Mouse (Mus musculus): Measurements from ENCODE around the gene Ltbp3. TPM values are rescaled to one million over a fixed set of nuclear protein-coding genes. Genes with fewer than 3 reads are reported as not detected.

The Ltbp3 gene
- polyA plus RNA-seq (2012; rRNA removed): 18.4 and 19.9 TPM in 2 replicates

- no peak for DNase-seq (ENCODE audit: low read depth, low spot score)
- 47% methylated on average over 14 of the region's 14 CpGs for WGBS
Observed at GRCm38 (mm10) chr19:5740320-5741317, at the start of gene Ltbp3. Gene Ltbp3 (plus strand): TSS chr19:5740904.

GRCm38 (mm10) chr19:5691601-5692000, 49.1 kb upstream of the Ltbp3 start:
- WGBS: 64% methylated on average over 5 of the region's 5 CpGs

GRCm38 (mm10) chr19:5692086-5692912, 48.4 kb upstream of the Ltbp3 start:
- WGBS: 63% methylated on average over 10 of the region's 10 CpGs
- DNase-seq (ENCODE audit: low read depth, low spot score): no peak

More at GRCm38 (mm10) chr19:5691601-5692000, 49.1 kb upstream of the Ltbp3 start:
- DNase-seq (ENCODE audit: low read depth, low spot score): no peak

GRCm38 (mm10) chr19:5692913-5693396, 47.7 kb upstream of the Ltbp3 start:
- no peak for DNase-seq (ENCODE audit: low read depth, low spot score)
- 61% methylated on average over 10 of the region's 10 CpGs for WGBS

- DNase-seq (ENCODE audit: low read depth, low spot score): no peak
- WGBS: 78% methylated on average over 6 of the region's 6 CpGs
Observed at GRCm38 (mm10) chr19:5693801-5694200, 46.9 kb upstream of the Ltbp3 start.

GRCm38 (mm10) chr19:5695849-5696462, 44.7 kb upstream of the Ltbp3 start:
- WGBS: 71% methylated on average over 41 of the region's 41 CpGs
- no peak for DNase-seq (ENCODE audit: low read depth, low spot score)

GRCm38 (mm10) chr19:5704163-5704800, 36.4 kb upstream of the Ltbp3 start, which contains the start of gene Kcnk7:
Gene Kcnk7 (plus strand): TSS chr19:5704367.
- DNase-seq (ENCODE audit: low read depth, low spot score): no peak
- 36% methylated on average over 17 of the region's 17 CpGs for WGBS

- WGBS: 45% methylated on average over 10 of the region's 10 CpGs
- no peak for DNase-seq (ENCODE audit: low read depth, low spot score)
Observed at GRCm38 (mm10) chr19:5704801-5705571, 35.7 kb upstream of the Ltbp3 start.

GRCm38 (mm10) chr19:5710068-5710467, 30.6 kb upstream of the Ltbp3 start:
- no peak for DNase-seq (ENCODE audit: low read depth, low spot score)
- WGBS: 95% methylated on average over 6 of the region's 6 CpGs

- no peak for DNase-seq (ENCODE audit: low read depth, low spot score)
- 89% methylated on average over 8 of the region's 8 CpGs for WGBS
Observed at GRCm38 (mm10) chr19:5710581-5710980, 30.1 kb upstream of the Ltbp3 start.

GRCm38 (mm10) chr19:5711218-5711617, 29.5 kb upstream of the Ltbp3 start:
- 25% methylated on average over 3 of the region's 3 CpGs for WGBS
- no peak for DNase-seq (ENCODE audit: low read depth, low spot score)

GRCm38 (mm10) chr19:5711907-5712460, 28.7 kb upstream of the Ltbp3 start:
- DNase-seq (ENCODE audit: low read depth, low spot score): no peak

GRCm38 (mm10) chr19:5713255-5713654, 27.4 kb upstream of the Ltbp3 start:
- DNase-seq (ENCODE audit: low read depth, low spot score): no peak
- WGBS: 62% methylated on average over 5 of the region's 5 CpGs

More at GRCm38 (mm10) chr19:5711907-5712460, 28.7 kb upstream of the Ltbp3 start:
- 82% methylated on average over 14 of the region's 14 CpGs for WGBS

- DNase-seq (ENCODE audit: low read depth, low spot score): peak; percentile 95
- 2% methylated on average over 2 of the region's 2 CpGs for WGBS
Observed at GRCm38 (mm10) chr19:5713730-5714129, 27.0 kb upstream of the Ltbp3 start.

GRCm38 (mm10) chr19:5715793-5716688, 24.7 kb upstream of the Ltbp3 start:
- DNase-seq (ENCODE audit: low read depth, low spot score): no peak
- 36% methylated on average over 43 of the region's 43 CpGs for WGBS

GRCm38 (mm10) chr19:5716955-5717354, 23.7 kb upstream of the Ltbp3 start:
- DNase-seq (ENCODE audit: low read depth, low spot score): no peak
- 64% methylated on average over 10 of the region's 10 CpGs for WGBS

GRCm38 (mm10) chr19:5721233-5721632, 19.5 kb upstream of the Ltbp3 start:
- 90% methylated on average over 6 of the region's 6 CpGs for WGBS
- no peak for DNase-seq (ENCODE audit: low read depth, low spot score)
